Mouse (Mus musculus) kidney, postnatal 25 days (tissue): ENCODE data around the gene Itgb3.

Experiments used
- DNase-seq, 2 experiments: peaks; one replicate each; pipeline ENCODE4 v3.0.0; 2021; ENCODE audit warnings: mixed read lengths in 2 of 2

Gene Itgb3

DNA sequence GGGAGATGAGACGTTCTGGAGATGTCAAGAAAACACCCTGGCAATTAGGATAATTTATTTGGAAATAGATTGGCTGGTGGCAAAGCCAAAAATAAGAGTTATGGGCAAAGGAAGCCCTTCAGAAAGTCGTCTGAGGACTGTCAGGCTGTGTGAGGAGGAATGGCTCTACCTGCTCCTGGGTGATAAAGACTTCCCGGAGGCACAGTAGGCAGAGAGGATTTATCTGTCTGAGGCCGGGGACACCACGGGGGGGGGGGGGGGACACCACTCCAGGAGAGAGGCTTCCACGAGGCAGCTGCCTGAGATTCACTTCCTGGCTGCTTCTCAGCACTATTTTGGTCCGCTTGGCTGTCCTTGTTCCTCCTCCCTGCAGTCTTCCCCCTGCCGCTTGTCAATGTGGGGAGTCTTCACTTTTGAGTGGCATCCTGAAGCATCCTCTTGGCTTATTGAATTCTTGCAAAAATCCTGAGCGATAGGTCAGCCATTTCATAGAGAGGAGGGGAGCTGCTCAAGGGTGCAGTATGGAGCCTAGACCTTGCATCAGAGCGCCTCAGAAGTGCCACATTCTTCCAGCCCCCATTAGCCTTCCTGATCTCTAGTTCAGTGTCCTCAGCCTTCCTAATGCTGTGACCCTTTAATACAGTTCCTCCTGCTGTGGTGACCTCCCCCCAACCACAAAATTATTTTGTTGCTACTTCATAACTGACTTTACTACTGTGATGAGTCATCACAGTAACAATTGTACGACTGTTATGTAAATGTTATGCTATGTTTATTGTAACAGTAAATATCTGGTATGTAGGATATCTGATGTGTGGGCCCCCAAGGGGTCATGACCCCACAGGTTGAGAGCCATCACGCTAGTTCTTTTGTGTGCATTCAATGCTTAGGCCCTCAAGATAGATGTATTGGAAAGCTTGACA lies 14.5 kb downstream of the Itgb3 start:
- no peak for DNase-seq

DNA sequence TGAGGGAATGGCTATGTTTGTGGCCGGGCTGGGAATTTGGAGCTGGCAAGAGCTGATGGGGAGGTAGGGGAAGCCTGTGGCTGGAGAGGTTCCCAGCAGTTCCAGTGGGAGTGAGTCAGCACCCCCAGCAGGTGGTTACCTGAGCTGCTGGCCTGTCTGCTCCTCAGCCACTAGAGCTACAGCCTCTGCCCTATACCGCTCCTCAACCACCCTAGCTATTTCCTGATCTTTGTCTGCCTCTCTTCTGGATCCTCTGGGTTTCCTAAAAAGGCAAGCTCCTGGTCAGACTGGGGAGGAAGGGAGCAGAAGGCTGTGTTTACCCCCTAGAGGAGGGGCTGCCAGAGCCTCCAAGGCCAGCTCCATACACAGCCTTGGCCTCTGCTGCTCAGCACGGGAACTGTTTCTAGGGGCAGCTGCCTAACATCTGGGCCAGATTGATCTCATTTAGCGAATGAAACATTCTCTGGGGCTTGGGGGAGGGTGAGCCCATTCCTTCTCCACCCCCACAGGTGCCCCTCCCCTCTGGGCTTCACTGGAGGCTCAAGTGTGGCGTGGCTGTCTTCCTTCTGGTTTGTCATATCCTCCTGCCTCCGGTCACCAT lies 17.1 kb downstream of the Itgb3 start:
- peak in 1 of 2 experiments; percentile 48 for DNase-seq

DNA sequence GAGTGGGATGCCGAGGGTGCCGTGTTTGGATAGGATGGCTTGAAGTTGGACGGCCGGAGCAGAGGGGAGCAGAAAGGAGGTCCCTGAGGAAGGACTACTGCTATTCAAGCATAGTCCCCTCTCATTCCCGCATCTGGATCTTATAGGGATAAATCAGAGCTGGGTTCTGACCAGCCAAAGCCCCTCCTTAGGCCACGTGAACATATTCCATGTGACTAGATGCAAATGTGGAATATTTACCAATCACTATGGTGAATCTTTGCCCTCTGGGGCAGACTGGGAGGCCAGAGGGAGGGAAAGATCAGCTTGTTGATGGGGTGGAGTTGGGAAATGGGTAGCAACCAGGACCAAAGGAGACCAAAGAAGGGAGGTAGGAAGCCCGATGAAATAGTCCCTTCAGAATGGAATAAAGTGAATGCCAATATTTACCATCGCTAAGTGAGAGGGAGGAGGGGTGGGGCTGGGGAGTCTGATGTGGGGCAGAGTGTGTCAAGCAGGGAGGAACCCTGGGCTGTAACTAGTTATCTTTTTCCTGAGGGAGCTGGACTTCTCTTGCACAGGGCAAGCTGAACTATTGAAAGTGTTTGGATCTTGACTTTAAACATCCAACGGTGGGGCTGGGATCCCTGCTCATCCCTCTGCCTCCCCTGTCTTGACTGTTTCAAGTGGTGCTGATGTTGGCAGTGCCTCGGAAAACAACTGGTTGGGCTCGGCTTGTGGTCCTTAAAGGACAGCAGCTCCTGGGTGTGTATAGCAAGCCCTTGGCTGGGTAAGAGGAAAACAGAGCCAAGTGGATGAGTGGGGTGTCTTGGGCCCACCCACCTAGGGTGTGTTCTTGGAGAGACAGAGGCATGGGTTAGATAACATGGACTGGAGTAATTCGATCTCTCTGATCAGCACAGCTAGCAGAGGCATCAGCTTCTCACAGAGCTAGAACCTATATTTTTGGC lies 17.9 kb downstream of the Itgb3 start:
- DNase-seq = no peak

DNA sequence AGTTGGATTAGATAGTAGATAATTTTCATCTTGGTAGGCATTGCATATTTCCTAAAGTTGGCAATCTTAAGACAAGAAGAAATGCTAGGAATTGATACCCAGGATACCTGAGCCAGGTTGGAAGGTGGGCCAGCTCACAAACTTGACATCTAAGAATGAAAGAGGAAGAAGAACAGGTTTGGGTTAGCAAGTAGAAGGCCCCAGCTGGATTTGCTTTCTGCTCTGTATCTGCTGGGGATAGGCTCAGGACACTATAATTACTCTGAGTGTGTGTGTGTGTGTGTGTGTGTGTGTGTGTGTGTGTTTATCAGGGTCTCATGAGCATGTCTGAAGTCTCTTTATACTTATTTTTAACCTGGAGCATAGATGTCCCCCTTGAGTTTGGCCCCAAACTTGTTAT lies 18.8 kb downstream of the Itgb3 start:
- no peak for DNase-seq

DNA sequence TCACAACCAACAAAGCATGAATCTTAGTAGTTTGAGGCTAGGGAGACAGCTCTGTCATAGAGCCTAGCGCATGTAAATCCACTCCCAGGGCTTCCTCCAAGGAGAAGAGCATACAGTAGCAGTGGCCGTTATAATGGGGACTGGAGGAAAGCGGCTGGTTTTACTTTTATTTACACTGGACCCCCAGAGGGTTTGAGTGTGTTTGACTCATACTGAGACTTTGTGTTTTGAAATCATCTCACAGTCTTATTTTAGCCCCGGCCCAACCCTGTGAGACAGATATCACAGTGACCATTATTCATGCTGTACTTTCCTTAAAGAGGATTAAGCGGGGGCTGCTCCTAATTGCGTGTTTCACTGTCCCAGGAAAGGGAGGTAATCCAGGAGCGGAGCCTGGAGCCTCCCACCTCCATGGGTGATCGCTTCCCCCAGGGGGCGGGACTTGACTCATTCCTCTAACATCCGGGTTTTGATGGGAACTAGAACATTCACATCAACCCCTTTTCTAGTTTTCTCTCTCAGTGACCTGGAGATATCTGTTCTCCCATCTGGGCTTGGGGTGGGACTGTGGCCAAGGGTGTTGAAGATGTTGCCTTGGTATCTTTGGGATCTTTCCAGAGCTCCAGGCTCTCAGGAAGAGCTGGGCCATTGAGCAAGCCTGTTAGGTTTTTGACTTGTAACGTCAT lies 20.0 kb downstream of the Itgb3 start:
- DNase-seq = peak in 1 of 2 experiments; percentile 50

DNA sequence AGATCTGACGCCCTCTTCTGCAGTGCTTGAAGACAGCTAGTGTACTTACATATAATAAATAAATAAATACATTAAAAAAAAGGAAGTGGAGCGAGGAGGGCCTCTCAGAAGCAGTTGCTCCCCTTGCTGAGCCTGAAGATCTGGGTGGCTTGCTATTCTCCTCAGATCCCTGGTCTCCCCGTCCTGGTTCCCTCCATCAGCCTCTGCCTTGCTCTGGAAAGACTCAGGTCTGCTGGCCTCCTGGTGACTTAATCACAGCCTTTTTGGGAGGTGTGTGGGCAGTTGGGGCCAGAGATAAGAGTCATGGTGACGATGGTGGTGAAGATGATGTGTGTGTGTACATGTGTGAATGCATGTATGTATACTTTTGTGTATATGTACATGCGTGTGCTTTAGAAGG lies 20.8 kb downstream of the Itgb3 start:
- DNase-seq = no peak

DNA sequence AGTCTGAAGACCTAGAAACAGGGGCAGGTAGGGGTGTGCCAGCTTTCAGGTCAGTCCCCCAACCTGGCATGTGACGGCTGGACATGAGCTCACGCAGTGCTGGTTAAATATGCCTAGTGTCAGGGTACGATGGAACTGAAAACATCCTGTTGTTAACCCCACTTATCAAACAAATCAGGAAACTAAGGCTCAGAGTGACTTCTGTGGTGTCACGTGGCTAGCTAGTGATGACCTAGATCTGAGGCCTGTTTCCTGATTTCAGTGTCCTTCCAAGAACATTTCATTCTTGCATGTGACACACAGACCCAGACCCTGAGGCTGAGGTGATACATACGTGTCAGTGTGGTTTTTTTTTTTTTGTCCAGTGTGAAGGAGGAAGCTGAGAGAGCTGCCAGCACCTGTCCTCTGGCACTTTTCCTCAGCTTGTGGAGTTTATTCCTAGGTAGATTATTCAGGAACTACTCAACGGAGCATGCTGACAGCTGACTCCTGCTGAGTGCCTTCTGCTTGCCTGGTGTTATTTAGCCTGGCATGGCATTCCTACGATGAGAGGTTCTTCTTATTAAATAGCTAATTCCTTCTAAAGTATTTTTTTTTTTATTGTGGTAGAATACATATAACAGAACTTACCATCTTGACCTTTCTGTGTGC lies 22.5 kb downstream of the Itgb3 start:
- peak; percentile 18 to 61 for DNase-seq

DNA sequence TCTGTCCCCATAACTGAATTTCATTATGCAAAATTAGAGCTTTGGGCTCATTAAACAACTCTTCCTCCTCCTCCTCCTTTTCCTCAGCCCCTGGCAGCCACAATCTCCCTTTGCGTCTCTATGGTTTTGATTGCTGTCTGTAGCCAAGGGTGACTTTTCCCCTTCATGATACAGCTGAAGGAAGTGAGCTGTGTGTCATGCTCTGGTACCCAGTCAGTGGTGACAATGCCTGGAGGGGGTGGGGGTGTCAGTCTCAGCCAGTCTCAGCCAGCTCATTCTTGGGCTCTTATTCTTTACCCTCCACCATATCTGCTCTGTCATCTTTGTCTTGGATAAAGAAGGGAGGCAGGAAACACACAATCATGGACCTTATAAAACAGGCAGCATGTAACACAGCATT lies 23.5 kb downstream of the Itgb3 start:
- DNase-seq = no peak

DNA sequence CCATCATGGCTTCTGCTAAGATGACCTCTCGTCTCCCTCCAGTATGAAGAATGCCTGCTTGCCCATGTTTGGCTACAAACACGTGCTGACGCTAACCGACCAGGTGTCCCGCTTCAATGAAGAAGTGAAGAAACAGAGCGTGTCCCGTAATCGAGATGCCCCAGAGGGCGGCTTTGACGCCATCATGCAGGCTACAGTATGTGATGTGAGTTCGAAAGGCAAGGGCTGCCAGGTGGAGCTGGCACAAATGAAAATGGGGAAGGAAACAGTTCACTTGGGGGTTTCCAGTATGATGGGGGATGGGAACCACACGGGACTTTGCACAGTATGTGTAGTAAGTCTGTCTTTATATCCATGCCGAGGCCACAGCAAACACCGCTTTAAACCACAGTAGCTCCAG lies 29.2 kb downstream of the Itgb3 start:
- no peak for DNase-seq

DNA sequence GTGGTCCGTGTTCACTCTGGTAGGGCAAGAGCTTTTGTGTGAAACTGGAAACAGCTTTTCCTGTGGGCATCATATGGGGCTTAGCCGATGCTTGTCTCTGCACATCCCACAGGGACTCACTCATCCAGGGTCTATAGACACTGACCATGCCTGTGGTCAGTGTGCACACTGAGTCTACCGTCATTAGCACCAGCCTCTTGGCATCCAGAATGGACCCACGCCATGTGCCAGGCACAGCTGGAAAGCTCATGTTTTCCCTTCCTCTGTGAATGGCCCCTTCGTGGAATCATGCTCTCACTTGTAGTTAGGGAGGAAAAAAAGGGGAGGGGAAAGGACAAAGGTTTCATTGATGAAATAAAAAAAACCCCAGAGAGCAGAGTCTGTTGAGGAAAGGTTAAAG lies 30.2 kb downstream of the Itgb3 start:
- DNase-seq = no peak

DNA sequence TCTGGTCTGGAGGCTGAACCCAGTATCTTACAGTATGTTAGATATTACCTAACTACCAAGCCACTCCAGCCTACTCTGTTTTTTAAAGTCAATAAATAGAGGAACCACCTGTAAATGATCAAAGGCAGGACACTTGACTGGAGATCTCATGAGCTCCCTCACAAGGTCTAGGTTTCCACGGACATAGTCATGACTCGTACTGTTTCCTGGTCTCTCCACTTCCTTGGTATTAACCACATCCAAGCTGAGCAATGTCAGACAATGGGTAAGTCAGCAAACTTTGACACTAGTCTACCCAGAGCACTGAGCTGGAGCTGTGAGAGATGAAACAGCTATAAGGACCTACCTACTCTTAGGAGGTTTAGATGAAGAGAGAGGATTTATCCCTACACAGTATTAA lies 31.1 kb downstream of the Itgb3 start:
- no peak for DNase-seq

DNA sequence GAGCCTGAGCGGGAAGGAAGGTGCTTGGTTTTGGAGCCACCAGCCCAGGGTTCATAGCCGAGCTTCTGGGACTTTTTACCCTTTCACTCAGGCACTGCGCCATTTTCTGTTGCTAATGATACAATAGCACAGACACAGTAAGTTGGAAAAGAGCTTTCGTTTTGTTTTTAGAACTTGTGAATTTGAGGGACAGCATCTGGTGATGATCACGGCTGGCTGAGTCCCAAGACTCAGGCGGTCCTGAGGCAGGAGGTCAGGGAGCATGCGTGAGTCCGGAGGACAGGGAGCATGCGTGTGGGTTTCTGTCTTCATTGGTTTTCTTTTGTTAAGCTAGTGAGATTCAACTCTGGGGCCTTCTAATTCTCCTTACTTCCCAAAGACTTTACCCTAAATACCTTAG lies 31.8 kb downstream of the Itgb3 start:
- no peak for DNase-seq

DNA sequence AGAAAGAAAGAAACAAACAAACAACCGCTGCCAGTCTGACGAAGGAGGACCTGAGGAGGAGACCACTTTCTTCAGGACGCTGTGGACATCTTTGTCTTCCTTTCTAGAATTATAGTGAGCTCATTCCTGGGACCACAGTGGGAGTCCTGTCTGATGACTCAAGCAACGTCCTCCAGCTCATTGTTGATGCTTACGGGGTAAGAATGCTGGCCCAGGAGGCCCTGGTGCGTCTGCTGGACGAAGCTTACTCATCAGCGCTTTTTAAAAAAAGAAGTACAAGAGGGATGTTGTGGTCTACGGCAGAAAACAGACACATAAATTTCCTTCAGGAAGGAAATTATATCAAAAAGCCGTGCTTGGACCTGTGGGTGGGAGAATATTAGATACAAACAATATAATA lies 33.1 kb downstream of the Itgb3 start:
- no peak for DNase-seq

DNA sequence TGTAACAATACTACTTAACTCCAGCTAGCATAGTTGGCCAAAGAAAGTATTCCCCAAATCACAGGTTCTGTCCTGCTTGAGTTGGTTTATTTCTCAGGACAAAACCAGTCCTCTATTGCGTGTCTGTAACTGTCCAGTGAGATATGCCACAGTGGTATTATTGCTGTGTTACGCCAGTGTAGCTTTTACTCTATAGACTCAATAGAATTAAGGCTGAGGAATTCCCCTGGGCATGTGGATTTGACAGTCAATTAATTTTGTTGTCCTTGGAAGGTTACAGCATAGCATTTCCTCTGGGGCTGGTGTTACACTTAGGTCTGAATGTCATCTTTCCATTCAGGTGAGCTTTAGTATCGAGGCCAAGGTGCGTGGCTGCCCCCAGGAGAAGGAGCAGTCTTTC lies 35.4 kb downstream of the Itgb3 start:
- no peak for DNase-seq

DNA sequence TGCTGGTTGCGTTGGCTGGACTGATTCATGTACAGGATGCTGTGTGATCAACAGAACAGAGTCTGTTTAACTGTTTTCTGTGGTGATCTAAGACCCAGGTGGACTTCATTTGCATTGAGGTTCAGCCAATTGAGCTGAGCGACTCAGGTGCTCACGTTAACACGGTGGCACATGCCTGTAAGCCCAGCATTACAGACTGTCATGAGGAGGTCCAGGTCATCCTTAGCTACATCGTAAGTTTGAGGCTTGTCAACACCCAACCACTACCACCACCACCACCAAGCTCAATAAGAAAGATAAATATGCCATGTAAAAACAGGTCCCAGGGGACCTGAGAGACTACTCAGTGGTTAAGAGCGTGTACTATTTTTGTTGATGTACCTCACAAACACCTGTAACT lies 37.6 kb downstream of the Itgb3 start:
- no peak for DNase-seq

DNA sequence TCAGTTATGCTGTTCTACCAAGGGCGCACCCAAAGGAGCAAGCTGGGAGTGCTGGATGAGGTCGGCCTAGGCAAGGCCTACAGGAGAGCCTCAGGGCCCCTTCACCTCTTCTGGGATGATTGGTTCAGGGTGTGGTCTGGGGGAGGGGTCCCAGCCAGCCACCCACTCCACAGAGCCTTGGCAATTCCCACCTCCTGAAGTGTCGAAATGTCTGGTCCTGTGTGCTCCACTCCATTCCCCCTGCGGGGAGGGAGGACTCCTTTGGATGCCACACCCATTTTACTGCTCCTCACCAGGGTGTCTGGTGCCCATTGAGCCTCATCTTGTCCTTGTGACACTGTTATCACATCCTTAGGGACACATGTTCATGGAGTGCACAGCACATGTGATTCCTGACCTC lies 38.4 kb downstream of the Itgb3 start:
- no peak for DNase-seq

DNA sequence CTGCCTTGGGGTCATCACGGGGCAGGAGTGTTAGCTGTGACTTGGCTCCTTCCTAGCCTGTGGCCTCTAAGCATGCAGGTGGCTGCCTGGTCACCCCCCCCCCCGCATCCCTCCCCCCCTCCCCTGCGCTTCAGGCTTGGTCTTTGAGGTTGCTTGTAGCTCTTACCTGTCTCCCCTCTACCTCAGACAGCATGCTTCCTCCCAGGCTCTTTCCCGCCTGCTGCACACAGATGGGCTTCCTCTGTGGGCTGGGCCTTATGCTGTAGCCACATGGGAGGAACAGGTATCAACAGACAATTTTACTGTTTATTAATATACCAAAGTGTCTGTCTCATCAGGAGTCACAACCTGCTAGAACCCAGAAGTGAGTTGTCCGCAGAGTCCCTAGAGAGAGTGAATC lies 38.8 kb downstream of the Itgb3 start:
- DNase-seq = no peak

DNA sequence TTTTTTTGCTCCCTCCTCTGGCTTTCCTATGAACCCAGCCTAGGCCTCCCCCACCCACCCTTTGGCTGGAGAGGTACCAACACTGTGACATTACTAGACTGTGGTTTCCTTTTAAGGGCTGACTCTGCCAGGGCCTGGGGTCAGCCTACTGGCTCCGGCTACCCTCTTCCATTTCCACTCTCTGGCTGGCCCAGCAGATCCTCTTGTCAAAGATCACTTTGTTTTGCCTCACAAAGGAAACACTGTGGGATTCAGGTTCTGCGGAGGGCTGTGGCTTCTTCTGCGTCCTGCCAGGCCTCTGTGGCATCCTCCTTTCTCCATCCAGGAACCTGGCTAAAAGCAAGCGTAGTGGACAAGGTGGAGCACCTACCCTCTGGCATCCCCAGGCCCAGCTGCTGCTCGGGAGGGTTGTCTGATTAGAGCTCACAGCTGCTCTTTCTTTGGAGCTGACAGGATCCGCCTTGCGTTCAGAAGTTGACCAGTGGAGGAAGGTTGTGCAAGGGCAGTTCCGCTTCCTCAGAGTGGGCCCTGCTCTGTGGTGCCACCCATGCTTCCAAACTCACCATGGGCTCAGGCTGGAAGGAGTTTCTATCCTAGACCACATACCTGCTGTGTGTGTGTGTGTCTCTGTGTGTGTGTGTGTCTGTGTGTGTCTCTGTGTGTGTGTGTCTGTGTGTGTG lies 39.5 kb downstream of the Itgb3 start:
- no peak for DNase-seq

DNA sequence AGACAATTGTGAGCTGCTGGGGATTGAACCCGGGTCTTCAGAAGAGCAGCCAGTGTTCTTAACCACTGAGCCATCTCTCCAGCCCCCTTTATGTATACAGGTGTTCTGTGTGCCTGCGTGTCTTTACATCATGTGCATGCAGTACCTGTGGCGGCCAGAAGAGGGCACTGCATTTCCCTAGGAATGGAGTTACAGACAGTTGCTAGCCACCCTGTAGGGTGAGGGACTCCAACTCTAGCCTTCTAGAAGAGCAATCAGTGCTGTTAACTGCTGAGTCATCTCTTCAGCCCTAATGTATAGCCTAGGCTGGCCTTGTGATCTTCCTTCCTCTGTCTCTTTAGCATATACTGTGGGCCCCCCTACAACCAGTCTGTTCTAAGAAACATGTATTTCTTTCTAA lies 40.8 kb downstream of the Itgb3 start:
- DNase-seq = peak in 1 of 2 experiments; percentile 48

DNA sequence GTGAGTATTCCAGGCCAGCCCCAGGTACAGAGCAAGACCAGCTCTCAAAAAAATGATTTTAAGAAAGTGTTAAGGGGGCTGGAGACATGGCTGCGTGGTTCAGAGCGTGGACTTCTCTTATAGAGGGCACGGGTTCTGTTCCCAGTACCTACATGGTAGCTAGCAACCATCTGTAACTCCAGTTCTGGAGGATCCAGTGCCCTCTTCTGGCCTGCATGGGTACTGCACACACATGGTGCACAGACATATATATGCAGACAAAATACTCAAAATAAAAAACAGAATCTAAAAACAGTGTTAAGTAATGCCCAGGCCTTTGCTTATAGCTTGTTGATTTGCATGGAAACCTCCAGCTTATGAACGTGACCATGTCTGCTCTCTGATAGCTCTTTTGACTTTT lies 52.8 kb downstream of the Itgb3 start:
- no peak for DNase-seq

DNA sequence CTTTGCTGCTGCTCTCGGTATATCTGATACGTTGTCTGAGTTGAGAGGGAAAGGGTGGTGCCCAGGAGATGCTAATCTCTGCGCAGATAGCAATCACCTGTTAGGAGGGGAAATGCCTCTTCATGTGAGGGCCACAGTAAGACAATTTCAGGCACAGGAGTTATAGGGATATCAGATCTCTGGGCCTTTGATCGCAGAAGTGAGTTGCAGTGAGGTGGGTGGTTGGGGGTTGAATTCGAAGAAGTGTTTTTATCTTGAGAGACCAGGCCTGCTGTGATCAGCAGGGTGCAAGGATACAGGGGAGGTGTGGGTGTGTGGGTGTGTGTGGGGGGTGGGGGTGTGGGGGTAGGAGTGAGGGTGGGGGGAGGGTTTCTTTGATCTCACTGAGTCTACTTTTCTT lies 53.3 kb downstream of the Itgb3 start:
- DNase-seq = no peak
